Mouse (Mus musculus) brain, embryonic 14.5 days (tissue): ENCODE measurements at regions not wholly inside any gene's neighbourhood (a gene's known extent, or its start where the extent isn't known, plus 50 kb on each side); places are given as distances from the start of the nearest gene placed in this dataset.

ENCODE experiments used
- CTCF ChIP-seq: fragments of 200-500 bp; IDR thresholded peaks from 2 replicates; pipeline ENCODE4 v1.5.1; 2012; ENCODE audit warnings: inconsistent platforms, mild to moderate bottlenecking, moderate library complexity, borderline replicate concordance; ENCODE audit not compliant: insufficient read depth, insufficient read length; ENCODE audit errors: extremely low read depth
- POLR2A ChIP-seq: fragments of 200-500 bp; IDR thresholded peaks from 2 replicates; pipeline ENCODE4 v1.6.1; 2012; ENCODE audit warnings: mild to moderate bottlenecking, inconsistent platforms, borderline replicate concordance; ENCODE audit not compliant: poor library complexity, insufficient read depth, insufficient read length, severe bottlenecking; ENCODE audit errors: extremely low read depth

DNA sequence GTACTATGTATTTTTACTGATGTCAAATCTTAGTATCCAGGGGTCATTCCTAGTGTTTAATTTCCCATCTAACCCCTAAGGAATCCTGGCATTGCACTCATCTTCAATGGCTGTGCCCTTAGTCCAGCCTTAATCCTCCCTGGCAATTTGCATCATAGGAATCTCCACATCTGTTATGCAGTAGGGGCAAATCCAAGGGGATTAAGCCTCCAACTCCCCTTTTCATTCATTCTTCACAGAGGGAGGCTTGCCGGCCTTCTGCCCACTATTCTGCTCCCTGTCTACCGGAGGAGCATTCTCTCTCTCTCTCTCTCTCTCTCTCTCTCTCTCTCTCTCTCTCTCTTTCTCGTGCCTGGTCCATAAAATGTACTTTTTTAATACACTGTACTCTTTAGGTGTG is 338.0 kb upstream of the Vrk2 start:
- TF ChIP-seq CTCF = no peak
- TF ChIP-seq POLR2A = no peak
